Mouse (Mus musculus) cerebellum, adult 11-12 months (tissue): ENCODE data around the gene Helb.
"Not testable (repeated sequence)": the region's sequence is repeated elsewhere in the genome, so short reads cannot be mapped to it uniquely, and the experiment has no call there.

Experiments
- DNase-seq: peaks from one replicate; pipeline ENCODE4 v3.0.0; 2022

Helb gene

GRCm38 (mm10) chr10:120112507-120113396 lies at the start of gene Helb:
Gene Helb (minus strand): TSS chr10:120112987.
- peak; percentile 94 for DNase-seq

GRCm38 (mm10) chr10:120160533-120160932 lies 47.7 kb upstream of the Helb start:
- DNase-seq: no peak

DNA sequence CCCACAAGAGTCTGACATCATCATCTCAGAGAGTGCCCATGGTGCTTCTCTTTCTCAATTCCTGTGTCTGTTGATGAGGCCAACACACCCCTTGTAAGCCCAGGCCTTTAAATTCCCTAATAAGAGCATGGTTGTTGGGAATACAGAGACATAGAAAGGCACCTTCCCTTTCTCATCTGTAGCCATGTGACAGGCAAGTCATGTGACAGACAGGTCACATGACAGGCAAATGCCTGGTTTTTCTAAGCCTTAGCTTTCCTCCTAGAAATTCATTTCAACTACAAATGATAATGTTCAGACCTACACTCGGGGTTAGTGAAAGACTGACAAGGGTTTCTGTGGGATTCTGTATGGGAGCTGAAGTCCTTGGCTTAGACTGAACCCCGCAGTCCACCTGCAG lies 41.1 kb upstream of the Helb start:
- no peak for DNase-seq

DNA sequence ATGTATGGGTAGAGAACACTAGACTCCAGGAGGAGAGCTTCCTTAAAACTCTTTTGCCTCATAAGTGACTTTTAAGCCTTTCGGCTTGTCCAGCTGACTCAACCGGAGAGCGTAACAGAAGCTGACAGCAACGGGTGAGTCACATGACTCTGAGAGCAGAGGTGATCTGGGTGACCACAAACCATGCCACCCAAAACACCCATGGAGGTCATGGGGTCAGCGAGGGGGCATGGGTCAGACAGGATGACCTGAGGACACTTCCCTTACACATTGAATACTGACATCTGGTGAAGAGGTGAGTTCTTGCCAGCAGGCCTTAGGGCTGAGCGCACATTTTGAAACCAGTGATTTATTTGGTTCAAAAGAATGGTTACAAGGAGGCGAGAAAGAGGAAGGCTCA lies 38.9 kb upstream of the Helb start:
- no peak for DNase-seq

DNA sequence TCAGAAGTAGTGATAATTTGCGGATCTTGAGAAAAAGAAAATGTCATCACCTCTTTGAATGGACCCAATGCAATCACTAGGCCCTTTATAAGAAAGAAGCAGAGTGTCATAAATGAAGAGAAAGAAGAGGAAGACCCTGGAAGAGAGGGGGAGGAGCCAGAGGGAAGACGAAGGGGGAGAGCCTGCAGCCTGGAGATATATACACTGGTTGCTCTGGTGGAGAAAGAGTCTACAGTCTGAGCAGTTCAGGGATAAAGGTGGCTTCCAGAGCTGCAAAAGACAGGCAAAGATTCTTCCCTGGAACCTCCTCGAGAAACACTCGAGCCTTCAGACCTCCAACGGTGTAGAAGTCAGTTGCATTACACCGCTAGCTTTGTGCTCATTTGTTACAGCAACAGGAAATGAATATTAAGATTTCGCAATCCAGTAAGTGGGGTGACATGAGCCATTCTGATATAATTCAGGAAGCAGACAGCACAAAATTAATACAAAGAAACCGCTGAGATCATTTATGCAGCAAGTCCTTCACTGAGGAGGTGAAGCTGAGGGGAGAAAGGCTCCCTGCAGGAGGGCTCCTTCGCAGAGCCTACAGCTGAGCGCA lies 28.2 kb upstream of the Helb start:
- no peak for DNase-seq

DNA sequence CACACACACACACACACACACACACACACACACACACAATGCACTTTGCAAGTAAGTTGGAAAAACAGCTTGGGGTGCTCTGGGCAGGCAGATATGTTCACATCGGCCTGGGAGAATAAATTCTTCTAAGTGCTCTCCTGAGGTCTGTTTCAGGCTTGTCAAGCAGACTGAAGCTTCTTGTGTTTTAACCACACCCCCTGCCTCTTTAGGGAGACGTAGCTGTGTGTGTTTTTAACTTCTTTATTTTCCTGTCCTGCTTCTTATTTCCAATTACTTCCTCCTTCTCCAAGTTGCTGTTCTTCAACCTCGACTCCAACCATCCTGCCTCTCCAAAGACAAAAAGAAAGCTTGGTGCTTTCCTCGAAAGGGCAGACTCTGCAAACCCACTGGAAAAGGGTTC lies 27.4 kb upstream of the Helb start:
- no peak for DNase-seq

GRCm38 (mm10) chr10:120136020-120136562 lies 23.3 kb upstream of the Helb start:
- no peak for DNase-seq

DNA sequence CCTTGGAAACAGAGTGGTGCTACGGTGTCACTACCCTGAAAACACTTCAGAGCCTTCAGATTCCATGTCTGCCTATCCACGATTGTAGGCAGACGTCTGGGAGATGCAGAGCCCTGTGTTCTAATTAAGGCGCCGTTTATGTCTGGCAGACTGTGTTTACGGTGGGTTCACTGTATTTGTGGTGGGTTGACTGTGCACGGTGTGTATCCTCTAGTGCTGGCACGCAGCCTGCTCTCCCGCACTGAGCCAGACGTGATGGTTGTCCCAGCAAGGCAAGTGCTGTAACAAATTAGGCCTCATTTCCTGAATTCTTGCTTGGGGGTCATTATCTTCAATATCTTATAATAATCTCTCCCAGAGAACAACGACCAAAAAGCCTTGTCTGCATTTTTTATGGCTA lies 20.9 kb upstream of the Helb start:
- DNase-seq: no peak

GRCm38 (mm10) chr10:120130621-120131020 lies 17.8 kb upstream of the Helb start:
- no peak for DNase-seq

DNA sequence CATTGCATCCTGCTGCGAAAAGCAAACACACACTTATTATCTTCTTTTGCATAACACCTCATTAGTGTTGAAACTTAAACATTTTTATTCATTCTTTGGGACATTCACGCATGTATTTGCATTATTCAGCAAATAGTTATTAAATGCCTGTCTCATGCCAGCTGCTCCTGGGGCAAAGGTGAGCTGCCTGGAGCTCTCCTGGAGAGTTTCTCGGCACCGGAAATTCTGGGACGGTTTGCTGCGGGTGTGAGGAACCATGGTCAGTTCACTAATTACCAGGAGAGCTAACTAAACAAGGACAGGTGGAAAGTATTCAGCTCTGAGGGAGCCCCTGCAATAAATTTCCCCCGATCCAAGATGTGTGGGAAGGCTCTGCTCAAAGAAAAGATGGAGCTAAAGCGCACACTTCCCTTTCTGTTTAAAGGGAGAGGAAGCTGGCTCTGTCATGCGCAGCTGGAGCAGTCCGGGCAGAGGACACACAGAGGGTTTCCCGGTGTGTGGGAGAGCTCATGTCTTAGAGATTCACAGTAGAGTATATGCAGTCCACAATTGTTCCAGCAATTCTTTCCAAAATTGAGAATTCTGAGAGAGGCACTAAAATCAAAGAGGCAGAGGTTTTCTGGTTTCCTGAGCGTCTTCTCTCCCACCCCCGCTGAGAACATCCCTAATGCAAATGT lies 16.0 kb upstream of the Helb start:
- DNase-seq: no peak

DNA sequence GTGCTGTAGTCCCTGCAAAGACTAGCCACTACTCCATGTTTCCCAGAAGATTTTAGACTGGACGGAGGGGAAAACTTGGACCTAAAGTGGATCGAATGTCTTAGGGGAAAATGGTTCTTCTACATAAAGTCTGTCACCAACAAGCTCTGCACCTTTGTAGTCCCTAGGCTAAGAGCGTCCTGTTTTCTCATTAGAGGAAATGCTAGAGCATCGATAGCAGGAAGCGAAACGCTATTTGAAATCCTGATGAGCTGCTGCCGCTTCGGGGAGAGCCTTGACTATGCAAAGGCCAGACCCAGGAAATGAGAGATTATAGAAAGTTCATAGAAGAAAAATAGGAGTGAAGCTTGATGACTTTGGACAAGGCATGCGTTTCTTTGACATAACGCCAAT lies 12.7 kb upstream of the Helb start:
- no peak for DNase-seq

DNA sequence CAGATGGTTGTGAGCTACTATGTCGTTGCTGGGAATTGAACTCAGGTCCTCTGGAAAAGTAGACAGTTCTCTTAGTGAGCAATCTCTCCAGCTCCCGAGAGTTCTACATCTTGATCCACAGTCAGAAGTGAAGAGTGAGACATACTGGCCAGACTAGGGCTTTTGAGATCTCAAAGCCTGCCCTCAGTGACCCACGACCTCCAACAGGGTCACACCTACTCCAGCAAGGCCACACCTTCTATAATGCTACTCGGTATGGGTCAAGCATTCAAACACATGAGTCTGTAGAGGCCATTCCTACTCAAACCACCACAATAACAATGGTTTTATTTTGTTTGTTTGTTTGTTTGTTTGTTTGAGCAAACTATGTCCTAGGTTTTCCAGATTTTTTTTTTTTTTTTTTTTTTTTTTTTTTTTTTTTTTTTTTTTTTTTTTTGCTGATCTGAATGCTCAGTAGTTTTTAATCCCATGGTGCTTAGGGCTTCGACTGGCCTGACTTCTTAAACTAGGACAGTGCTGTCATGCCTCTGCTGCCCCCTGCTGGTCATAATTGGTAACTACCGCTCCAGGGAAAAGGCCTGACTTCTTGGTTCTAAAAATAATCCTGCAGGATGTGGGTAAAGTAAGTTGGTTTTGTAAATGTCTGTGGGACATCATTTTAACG lies 12.1 kb upstream of the Helb start:
- peak; percentile 51 for DNase-seq

DNA sequence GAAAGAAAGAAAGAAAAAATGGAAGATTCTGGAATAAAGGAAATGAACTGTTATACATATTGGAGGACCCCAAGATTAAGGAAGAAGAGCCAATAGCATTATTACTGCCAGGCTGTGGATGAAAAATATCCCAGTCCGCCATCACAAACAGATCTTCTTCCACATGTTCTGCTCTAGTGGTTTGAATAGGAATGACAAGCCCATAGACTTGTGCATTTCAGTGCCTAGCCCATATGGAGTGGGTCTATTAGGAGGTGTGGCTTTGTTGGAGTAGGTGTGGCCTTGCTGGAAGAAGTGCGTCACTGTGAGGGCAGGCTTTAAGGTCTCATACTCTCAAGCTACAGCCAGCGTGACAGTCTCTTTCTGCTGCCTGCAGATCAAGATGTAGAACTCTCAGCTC lies 10.9 kb upstream of the Helb start:
- no peak for DNase-seq

DNA sequence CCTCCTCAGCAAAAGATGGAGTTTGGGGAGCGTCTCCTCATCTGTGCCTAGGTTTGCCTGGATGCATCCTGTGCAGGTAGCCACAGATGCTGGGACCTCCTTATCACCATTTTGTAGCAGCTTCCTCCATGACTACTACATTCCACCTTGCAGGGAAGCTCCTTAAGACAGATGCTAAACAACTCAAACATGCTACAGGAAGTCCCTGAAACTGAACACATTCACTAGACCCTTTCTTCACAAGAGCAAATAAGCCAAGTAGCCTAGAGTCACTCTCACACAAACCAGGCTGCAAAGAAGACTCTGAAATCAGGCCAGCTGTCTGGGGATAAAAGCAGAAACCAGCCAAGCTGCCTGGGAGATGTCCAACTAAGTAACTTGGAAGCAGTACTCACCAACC lies 2.5 kb upstream of the Helb start:
- DNase-seq: no peak

DNA sequence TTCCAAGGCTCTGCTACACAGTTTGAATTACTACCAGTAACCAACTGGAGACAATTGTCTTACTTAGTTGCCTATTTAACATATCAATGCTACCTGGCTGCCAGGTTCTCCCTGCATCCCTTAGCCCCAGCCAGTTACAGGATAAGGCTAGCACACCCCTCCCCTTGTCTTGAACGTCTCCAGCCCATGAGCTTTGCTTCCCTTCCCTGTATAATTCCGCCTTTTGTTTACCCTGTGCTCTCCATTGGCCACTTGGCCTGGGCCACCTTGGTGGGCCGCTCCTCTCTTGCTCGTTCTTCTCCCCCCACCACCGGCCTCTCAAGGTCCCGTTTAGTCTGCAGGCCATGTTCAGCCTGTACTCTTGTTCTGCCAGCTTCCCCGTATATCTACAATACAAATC lies 1.7 kb upstream of the Helb start:
- no peak for DNase-seq

DNA sequence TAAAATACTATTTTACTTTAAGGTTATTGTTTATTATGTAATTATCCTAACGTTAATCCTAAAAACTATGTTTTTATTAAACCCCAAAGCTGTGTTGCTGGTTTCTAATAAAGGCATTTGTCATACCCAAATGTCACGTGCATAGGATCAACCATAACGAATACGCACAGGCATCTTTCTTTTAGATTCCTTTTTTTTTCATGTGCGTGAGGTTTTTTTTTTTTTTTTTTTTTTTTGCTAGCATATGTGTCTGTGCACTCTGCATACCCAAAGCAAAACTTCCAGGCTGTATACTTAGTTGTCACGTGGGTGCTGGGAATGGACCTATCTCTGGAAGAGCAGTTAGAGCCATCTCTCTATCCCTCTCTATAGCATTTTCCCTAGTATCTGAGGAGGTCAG lies 1.2 kb upstream of the Helb start:
- no peak for DNase-seq

DNA sequence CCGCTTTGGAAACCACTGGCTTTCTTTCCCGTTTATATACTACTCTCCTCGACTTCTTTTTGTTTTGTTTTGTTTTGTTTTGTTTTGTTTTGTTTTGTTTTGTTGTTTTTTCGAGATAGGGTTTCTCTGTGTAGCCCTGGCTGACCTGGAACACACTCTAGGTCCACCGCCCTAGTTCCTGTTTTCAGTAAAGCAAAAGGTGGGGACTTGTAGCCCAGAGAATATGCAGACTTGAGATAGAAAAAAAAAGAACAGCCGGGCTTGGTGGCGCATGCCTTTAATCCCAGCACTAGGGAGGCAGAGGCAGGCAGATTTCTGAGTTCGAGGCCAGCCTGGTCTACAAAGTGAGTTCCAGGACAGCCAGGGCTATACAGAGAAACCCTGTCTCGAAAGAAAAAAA lies 695 bp upstream of the Helb start:
- not testable (repeated sequence) for DNase-seq

GRCm38 (mm10) chr10:120111691-120112319 lies 982 bp downstream of the Helb start:
- no peak for DNase-seq

GRCm38 (mm10) chr10:120100806-120101205 lies 12.0 kb downstream of the Helb start:
- no peak for DNase-seq

DNA sequence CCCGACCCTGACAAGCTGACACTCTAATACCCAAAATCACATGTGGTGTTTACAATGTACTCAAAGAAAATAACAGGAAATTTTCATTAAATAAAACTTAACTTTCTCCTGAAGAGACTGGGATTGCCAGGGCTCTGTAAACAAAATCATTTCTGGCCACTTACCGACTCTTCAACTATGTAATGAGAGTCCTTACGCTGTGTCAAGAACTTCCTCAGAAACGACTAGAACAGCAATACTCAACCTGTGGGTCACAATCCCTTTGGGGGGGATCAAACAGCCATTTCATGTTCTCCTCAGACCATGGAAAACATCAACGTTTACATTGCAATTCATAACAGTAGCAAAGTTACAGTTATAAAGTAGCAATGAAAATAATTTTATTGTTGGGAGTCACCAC lies 15.2 kb downstream of the Helb start:
- DNase-seq: no peak

- DNase-seq: no peak
These were observed 17.1 kb downstream of the Helb start for GRCm38 (mm10) chr10:120095716-120096115.

DNA sequence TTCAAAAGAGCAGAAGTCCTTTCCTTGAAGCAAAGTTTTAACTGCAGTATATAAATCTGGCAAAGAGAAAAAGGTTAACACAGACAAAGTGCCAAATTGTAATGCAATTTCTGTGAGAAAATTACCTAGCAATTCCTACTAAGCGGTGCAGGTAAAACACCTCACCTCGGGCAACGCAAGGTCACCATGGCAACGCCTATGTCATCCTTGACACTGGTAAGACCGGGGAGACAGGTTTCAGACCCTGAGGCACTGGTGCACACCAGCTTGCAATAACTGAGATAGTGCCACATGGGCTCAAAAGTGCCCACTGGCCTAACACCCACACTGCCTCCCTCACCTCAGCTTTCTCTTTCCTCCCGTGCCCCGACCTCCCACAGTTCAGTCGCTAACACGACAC lies 17.7 kb downstream of the Helb start:
- no peak for DNase-seq

DNA sequence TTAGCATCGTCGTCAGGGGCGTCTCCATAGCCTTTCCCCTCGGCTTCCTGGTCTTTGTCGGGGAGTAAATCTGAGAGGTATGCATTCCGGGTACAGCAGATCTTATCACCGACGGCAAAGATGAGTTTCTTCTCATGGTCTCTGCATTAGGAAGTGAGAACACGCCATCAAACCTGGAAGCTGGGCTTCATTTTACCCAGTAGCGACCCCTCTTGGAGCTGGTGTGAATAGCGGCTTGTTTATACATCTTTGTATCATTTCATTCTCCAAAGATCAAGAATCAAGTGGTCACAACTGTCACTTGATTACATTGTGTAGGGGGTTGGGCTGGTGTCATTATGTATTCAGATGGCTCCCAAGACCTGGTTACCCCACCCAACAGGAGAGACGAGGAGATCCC lies 20.2 kb downstream of the Helb start:
- DNase-seq: no peak
